Mouse (Mus musculus) central nervous system, embryonic 11.5 days (tissue): ENCODE measurements around the gene Faf1. TPM values are rescaled to one million over a fixed set of nuclear protein-coding genes. Genes with fewer than 3 reads are reported as not detected.

ENCODE experiments used
- polyA plus RNA-seq: library from polyadenylated mRNA; depleted of rRNA; stranded (reverse); fragments of >200 nt; gene quantifications from 2 replicates; pipeline ENCODE4 v1.2.3, GENCODE M21; 2012; rRNA removed

Gene Faf1
- 21.0 and 24.3 TPM in 2 replicates for polyA plus RNA-seq

GRCm38 (mm10) chr4:109676218-109677215 lies at the start of gene Faf1:
Faf1 (plus strand) TSS chr4:109676588.

GRCm38 (mm10) chr4:109666461-109667269 lies 9.7 kb upstream of the Faf1 start, which contains the start of gene Cdkn2c:
Cdkn2c (minus strand) TSS chr4:109667189.

GRCm38 (mm10) chr4:109977148-109978067 lies 301.0 kb downstream of the Faf1 start, which contains the start of gene Dmrta2:
Dmrta2 (plus strand) TSS chr4:109978053.

Other genes with a start within 250 kb of the Faf1 start
- 42.0 and 42.2 TPM in 2 replicates for gene Rnf11, start 191.9 kb upstream of the Faf1 start, polyA plus RNA-seq
- not detected in 2 replicates for gene 4930522H14Rik, start 145.3 kb upstream of the Faf1 start, polyA plus RNA-seq
- gene Cdkn2c, start 9.4 kb upstream of the Faf1 start, polyA plus RNA-seq, result 6.2 and 10.2 TPM in 2 replicates